Mouse (Mus musculus) cerebellum, postnatal 4 days (tissue): ENCODE data around the gene Slc35a3.
"Not testable (repeated sequence)": the region's sequence is repeated elsewhere in the genome, so short reads cannot be mapped to it uniquely, and the experiment has no call there.

Experiments
- DNase-seq, 2 experiments: peaks; one replicate each; pipeline ENCODE4 v3.0.0; 2022; ENCODE audit warnings: low spot score in 2 of 2, mixed read lengths in 1 of 2

Gene Slc35a3

DNA sequence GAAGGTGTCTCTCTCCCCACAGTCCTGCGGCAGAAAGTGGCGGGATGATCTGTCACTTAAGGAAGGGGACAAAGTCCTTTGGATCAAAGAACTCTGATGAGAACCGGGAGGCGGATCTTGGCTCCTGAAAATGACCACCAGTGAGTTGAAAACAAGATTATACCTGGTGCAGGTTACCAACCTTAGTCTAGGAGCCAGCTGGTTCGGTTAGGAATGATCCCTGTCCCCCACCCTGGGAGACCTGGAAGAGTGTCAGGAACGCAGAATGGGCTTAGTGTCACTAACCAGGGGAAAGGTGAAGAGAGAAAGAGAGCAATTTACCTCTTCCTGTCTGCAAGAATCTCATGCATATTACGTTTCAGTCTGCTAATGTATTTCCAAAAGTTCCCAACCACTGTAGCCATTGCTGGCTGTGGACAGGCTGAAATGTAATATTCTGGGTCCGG lies at the start of gene Slc35a3:
Gene Slc35a3, minus strand, starts transcription at position 396 of the 446 bp plus-strand sequence.
- no peak for DNase-seq

DNA sequence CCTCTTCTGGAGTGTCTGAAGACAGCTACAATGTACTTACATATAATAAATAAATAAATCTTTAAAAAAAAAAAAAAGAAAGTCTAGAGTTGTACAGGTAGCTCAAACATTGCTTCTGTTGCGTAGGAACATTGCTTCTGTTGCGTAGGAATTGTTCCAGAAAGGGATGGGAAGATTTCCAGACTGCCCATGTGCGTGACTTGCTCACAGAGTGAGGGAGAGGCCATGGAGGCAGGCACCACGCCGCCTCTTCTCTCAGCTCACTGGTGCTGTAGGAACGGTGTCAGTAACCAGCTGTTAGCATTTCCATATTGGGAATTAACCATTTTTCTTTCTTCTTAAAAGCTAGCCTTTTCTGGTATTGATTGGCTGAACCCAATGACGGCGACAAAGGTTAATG lies 40.2 kb upstream of the Slc35a3 start:
- DNase-seq, result no peak

DNA sequence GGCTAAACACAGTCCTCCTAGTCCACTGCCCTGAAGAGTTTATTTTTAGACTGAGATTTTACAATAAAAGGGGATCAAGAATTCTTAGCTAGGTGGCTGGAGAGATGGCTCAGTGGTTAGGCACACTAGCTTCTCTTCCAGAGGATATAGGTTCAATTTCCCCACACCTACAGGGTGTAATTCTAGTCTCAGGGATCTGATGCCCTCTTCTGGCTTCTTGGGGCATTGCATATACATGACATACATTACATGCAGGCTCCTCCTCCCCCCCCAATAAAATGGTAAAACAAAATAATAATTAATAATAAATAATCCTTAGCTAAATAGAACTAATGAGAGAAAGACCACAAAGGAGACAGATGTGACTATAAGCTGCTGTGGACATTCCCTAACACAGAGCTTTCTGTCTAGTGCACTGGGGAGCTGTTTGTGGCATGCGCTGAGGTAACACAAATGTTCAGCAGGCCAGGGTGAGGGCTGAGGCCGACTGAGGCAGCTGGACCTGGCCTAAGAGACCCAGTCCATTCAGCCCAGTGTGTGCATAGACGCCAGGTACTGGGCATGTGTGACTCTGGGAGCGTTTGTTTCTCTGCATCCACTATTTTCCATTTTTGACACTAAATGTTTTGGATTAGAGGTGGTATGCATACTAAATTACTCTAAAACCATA lies 38.7 kb upstream of the Slc35a3 start:
- peak in 1 of 2 experiments; percentile 28 for DNase-seq

DNA sequence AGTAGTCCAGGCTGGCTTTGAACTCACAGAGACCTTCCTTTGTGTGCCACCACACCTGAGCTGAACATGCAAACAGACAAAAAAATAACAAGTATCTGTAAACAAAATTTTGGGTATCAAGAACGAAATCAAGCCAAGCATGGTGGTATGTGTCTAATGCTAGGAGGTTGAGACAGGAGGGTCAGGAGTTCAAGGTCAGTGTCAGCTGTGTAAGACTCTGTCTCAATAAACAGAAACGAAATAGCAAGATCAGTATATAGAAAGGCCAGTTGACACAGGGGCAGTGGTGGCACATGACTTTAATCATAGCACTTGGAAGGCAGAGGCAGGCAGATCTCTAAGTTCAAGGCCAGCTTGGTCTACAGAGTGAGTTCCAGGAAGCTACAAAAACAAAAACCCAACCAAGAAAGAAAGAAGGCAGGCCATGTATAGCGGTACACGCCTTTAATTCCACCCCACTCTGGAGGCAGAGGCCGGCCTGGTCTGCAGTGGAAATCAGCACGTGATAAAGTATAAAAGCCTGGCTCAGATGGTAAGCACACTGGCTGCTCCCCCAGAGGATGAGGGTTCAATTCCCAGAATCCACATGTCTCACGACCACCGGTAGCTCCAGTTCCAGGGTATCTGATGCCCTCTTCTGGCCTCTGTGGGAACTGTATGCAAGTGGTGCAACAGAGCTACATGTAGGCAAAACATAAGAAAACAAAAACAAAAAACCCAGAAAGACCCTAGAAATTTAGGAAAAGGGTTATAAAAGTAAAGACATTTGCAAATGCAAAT lies 36.0 kb upstream of the Slc35a3 start:
- peak in 1 of 2 experiments; percentile 49 for DNase-seq

DNA sequence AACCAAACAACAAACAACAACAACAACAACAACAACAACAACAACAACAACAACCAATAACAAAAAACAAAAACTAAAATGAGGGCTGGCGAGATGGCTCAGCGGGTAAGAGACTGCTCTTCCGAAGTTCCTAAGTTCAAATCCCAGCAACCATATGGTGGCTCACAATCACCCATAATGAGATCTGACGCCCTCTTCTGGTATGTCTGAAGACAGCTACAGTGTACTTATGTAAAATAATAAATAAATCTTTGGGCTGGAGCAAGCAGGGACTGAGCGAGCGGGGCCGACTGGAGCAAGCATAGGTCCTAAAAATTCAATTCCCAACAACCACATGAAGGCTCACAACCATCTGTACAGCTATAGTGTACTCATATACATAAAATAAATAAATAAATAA lies 35.0 kb upstream of the Slc35a3 start:
- DNase-seq, result not testable (repeated sequence)

DNA sequence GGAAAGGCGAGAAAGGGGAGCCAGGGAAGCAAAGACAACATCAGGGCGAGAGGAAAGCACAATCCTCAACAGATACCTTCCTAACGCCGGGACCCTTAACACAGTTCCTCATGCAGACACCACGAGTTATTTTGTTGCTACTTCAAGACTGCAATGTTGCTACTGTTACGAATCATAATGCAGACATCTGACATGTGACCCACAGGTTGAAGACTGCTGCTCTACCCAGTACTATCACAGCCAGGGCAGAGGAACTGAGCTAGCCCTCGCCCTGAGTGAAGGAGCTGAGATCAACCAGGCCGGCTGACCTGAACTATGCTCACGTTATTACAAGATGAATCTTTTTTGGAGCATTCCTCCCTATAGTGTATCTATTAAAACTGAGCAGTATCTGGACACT lies 28.3 kb upstream of the Slc35a3 start:
- no peak for DNase-seq

DNA sequence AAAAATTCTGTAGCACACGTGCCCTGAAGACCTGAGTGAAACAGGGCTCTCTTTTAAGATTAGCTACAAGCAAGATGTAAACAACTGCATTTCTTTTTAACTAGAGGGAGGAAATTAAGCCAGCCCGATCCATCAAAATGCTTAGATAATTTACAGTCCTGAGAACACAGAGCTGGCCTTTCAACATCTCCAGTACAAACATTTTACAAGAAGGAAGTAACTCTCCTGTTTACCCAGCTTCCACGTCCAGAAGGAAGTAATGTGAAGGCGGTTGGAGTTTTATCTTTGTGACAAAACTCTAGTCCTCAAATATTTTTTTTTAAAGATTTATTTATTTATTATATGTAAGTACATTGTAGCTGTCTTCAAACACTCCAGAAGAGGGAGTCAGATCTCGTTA lies 27.5 kb upstream of the Slc35a3 start:
- DNase-seq, result no peak

DNA sequence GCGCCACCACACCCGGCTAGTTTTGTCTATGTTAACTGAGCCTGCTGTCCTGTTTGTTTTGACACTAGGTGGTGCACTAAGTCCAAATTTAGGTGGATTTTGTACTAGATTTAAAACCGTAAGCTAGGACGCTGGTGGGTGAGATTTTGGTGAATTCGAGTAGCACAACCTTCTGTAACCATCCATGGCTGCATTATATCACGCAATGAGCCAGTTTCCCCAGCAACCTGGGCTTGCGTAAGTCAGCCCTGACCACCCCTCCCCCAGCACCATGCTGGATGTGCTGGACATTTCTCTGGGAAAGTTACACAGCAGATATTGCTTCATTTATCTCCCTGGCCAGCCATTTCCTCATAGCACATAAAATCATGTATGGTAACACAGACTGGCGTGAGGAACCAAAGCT lies 24.7 kb upstream of the Slc35a3 start:
- DNase-seq, result no peak

DNA sequence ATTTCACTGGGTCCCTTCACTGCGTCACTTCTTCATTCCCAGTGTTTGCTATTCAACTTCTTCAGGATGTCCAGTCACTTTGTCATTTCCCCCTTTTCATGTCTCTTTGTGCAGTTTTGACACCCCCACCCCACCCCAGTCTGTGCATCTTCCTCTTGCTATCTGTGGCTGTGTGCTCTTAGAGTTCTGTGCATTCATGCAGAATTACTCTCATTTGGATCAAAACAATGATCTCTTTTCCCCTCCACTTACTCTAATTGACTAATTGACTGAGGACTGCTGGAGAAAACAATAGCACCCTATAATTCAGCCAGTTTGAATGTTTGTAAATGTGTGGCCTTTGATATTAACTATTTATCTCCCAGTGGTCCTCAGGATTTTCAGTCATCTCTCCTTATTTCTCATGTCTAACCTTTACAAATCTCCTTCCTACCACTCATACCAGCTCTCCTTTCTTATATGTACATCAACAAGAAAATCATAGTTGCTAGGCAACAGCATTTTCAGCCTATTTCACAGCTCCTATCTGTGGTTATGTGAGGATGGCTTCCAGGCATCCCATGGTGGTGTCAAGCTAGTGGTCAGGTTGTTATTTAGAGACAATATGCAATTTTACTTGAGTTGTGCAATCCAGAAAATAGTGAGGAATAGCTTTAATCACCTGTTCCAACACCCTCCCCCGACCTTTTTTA lies 17.0 kb upstream of the Slc35a3 start:
- DNase-seq, result no peak

DNA sequence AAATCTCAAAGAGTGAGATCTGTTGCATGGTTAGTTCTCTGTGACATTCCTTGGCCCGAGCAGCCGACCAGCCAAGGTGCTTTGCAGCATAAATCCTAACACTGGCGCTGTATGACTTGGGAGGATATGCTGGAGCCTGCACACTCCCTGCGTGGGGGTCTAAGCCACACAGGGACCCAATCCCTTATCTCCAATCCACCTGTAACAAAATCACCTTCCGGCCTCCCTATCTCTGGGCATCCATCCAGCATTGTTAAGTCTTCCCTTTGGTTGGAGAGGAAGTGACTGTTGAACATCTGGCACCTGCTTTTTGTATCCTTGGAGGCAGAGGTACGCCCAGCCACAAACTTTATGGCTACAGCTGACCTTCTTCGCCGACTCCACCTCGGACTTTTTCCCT lies 14.2 kb upstream of the Slc35a3 start:
- no peak for DNase-seq

DNA sequence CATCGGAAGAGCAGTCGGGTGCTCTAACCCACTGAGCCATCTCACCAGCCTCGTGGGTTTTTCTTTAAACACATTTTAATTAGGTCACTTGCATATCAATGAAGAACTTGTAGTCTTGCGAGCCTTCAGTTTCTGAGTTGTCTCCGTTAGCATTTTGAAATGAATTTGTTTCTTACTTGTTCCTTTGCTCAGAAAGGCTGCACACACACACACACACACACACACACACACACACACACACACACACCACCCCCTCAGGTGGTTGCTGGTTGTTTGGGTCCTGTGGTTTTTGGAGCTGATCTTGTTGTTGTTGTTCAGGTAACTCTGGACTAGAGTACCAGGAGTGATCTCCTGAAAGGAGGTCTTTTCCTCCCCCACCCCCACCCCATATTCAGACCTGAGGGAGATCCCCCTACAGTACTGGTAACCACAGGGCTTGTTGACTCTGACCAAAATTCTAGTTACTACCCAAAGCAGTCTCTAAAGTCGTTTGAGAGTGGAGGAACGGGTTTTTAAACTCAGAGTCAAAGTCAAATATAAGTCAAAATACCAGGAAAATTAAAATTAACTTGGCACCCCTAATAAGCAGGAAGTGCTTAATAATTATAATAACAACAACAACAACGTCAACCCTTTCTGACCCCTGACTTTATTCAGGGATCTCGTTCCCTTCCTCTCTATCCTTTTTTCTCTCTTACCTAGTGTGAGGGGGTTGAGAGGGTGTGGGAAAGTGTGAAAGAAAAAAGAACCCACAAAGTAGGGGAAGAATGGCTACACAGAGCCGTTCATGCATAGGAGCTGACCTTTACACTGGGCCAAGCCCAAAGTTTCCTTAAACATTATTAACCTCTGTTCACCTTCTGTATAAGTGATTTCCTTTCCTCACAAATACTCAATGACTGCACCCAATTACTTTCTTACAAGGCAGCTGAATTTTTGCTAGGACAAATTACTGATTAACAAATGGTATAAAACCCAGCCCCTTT lies 11.2 kb upstream of the Slc35a3 start:
- no peak for DNase-seq

DNA sequence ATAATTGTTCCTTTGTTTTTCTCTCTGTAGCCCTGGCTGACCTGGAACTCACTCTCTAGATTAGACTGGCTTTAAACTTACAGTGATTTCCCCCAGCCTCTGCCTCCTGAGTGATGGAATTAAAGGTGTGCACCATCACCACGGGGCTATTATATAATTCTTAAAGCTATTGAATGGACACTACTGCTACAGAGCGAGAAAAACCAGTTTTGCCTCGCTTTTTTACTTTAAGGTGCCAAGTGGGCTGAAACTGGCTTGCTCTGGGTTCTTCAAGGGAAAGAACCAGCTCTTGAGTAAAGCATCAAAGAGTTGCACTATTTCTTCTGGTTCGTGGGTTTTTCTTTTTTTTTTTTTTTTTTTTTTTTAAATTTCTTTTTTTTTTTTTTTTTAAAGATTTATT lies 10.3 kb upstream of the Slc35a3 start:
- DNase-seq, result no peak

DNA sequence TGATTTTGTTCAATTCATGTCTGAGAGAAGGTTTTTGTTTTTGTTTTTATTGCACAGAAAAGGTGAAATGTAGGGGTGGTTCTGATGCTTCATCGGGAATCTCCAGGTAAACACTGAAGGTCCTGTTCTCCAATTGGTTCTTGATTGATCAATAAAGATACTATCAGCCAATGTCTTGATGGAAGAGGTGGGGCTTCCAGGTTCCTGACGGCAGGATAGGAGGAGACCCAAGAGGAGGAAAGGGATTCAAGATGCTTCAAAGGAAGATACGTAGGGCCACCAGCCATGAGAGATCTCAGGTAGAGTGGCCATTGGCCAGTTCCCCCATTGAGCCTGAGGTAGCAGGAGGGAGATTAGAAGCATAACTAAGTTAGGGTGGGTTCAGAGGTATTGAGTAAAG lies 6.3 kb upstream of the Slc35a3 start:
- DNase-seq, result no peak

DNA sequence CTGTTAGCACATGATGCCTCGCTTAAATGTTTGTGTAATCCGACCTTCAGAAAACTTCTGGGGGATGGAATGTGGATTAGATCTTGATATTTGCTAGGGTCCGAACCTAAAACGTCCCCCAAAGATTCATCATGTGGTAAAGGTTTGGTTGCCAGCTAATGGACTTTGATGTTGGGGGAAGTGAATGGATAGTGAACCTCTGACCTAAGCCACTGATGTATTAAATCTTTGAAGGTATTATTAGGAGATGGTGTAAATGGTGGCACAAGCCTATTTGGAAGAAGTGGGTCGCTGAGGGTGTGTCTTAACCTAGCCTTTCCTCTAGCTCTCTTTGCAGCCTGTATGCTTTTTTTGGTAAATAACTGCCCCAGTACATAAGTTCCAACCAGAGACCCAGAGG lies 400 bp upstream of the Slc35a3 start:
- no peak for DNase-seq

DNA sequence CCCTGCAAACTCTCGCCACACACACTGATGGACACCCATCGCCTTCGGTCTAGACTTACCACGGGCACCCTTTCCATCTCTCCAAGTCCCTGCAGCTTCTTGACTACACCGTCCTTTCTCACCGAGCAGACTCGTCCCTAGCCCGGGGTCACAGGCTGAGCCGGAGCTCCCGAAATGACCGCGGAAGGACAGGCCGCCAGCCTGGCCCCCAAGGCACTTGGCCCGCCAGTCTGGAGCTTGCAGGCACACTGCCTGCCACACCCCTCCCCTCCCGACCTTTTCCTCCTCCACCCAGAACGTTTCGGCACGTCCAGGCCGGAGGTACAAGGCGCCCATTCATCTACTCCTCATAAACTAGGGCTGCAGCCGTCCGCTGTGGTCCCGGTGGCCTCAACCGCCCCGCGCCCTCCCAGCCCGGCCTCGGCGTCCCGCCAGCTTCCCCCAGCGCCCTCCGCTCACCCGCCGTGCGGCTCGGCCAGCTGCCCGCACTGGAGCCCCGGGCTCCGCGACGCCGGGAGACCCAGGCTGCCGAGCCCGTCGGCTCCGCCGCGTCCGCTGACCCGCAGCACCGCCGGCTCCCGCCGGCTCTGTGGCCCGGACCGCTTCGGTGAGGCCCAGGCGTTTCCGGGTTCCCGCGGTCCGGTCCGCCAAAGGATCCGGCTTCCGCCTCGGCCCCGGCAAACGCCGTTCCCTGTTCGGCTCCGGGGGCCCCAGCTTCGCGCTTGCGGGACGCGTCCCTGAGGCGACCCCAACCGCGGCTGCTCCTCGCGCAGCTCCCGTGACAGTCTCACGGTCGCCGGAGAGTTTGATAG lies 801 bp downstream of the Slc35a3 start:
- peak; percentile 65 to 85 for DNase-seq

DNA sequence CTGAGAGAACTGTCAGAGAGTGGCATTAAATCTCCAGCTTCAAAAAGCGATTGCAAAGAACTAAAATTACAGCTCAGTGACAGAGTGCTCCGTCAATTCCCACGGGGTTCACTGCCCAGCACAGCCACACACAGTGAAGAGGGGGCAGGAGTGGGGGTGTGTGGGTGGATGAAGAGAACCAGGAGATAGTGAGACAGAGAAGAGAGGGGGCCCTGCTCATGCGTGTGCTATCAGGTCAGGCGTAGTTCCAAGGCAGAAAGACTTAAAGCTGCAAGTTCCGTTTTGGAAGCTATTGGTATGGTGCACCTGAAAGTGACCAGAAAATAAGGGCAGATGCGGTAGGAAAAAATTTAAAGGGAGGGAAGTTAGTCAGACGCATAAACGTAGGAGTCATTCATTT lies 1.7 kb downstream of the Slc35a3 start:
- DNase-seq, result no peak

DNA sequence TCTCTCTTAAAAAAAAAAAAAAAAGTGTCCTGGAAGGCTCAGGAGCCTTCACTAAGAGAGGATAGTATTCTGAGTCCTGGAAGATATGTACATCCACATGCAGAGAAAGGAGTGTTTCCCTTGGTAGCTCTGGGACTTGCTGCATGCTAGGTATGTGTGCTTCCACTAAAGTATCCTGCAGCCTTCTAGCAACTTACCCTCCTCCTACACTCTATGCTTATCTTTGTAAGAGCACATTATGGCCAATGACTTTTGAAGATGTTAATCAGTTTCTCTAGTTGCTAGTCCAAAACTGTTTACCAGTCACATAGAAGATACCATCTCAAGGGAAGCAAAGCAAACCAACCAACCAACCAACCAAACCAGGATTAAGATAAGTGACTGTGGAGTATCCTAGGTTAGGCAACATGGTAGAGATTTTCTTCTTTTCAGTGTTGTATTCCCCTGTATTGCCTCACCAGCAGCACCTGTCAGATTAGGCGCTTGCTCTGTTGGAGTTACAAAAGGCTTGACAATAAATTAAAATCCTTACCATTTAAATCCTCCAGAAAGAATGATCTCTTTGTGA lies 6.9 kb downstream of the Slc35a3 start:
- DNase-seq, result no peak

DNA sequence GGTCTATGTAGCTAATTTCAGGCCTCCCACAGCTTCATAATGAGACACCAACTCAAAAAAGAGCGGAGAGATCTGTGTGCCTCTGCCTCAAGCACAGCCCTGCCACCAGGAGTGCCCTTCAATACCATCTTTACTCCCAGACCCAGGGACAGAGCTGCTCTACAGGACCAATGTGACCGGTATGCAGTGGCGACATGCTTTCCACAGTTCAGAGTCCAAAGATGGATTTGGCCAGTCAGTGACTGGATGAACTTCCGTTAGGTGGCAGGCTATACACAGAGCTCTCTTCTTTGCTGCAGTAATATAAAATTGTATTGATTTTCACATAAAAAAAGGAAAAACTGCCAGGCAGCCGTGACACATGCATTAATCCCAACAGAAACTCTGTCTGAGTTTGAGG lies 8.8 kb downstream of the Slc35a3 start:
- DNase-seq, result no peak

DNA sequence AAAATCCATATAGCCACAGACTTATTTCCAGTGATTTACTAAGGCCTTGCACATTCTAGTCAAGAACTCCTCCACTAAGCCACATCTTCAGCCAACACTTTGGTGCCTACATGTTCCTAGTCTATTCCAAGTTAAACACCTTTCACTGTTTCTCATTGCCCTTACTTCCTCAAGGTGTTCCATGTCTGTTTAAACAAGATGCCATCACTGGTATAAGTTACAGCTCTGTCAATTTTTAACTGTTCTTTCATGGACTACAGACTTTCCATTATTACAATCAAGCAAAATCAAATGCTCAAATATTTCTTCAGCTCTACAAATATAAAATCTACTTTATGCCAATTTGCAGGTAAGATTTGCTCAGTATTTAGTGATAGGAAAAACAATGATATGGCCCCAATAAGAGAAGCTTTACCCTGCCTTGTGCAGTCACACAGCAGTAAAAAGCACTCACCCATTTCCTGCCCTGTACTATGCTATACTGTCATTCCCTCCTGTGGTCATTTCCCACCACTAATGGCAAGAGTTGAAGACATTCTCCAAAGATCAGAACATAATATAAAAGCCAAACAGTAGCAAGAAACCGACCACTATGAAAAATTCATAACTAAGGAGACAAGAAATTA lies 9.9 kb downstream of the Slc35a3 start:
- DNase-seq, result no peak

DNA sequence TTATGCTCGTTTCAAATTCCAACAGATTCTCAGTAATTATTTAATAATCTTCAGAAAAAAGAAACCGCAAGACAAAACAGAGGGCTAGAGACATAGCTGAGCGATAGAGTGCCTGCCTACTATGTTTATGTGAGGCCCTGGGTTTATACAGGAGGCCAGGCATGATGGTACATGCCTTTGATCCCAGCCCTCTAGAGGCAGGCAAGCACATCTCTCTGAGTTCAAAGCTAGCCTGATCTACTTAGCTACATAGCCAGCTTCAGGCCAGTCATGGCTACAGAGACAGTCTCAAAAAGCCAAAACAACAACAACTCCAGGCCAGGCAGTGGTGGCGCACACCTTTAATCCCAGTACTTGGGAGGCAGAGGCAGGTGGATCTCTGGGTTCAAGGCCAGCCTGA lies 11.0 kb downstream of the Slc35a3 start:
- DNase-seq, result no peak
